Mouse (Mus musculus): ENCODE measurements around the gene Gm28230. TPM values are rescaled to one million over a fixed set of nuclear protein-coding genes. Genes with fewer than 3 reads are reported as not detected.

Gm28230 gene
- polyA plus RNA-seq, 1 experiment: not detected

GRCm38 (mm10) chr2:74707599-74707998 lies 18.9 kb upstream of the Gm28230 start:
- TF ChIP-seq TAL1 (IDR thresholded peaks at IDR 0.05; ENCODE audit: low read length): no peak
- no peak for TF ChIP-seq GATA1 (IDR thresholded peaks at IDR 0.05; ENCODE audit: low read length)
- Histone ChIP-seq H3K36me3 (ENCODE audit: control insufficient read depth) (no peaks in the 10 kb centered on the region), H3K27me3 (ENCODE audit: control insufficient read depth) (peaks cover 100% of the 10 kb centered on the region), H3K4me3 (replicated peaks) (no peak overlapping the region), H3K4me1 (ENCODE audit: control insufficient read depth) (no peaks in the 10 kb centered on the region), H3K9me3 (ENCODE audit: control insufficient read depth, low read length) (no peaks in the 10 kb centered on the region; the same call in 1 of the 2 replicates)

GRCm38 (mm10) chr2:74708676-74709075 lies 17.9 kb upstream of the Gm28230 start:
- Histone ChIP-seq H3K9me3 (ENCODE audit: control insufficient read depth, low read length) (no peaks in the 10 kb centered on the region; the same call in 1 of the 2 replicates), H3K27me3 (ENCODE audit: control insufficient read depth) (peaks cover 100% of the 10 kb centered on the region), H3K4me1 (ENCODE audit: control insufficient read depth) (no peaks in the 10 kb centered on the region), H3K4me3 (replicated peaks) (no peak overlapping the region), H3K36me3 (ENCODE audit: control insufficient read depth) (no peaks in the 10 kb centered on the region)
- TF ChIP-seq GATA1 (IDR thresholded peaks at IDR 0.05; ENCODE audit: low read length) (no peak), TAL1 (IDR thresholded peaks at IDR 0.05; ENCODE audit: low read length) (no peak)

- Histone ChIP-seq H3K27me3 (ENCODE audit: control insufficient read depth) (peaks cover 100% of the 10 kb centered on the region), H3K4me3 (replicated peaks) (no peak overlapping the region), H3K4me1 (ENCODE audit: control insufficient read depth) (no peaks in the 10 kb centered on the region), H3K36me3 (ENCODE audit: control insufficient read depth) (no peaks in the 10 kb centered on the region), H3K9me3 (ENCODE audit: control insufficient read depth, low read length) (no peaks in the 10 kb centered on the region; the same call in 1 of the 2 replicates)
- no peak for TF ChIP-seq GATA1 (IDR thresholded peaks at IDR 0.05; ENCODE audit: low read length)
- no peak for TF ChIP-seq TAL1 (IDR thresholded peaks at IDR 0.05; ENCODE audit: low read length)
These were observed 16.8 kb upstream of the Gm28230 start for GRCm38 (mm10) chr2:74709465-74710419.

- H3K27me3 ChIP-seq (ENCODE audit: control insufficient read depth): peaks cover 100% of the 10 kb centered on the region
- no peak for TF ChIP-seq TAL1 (IDR thresholded peaks at IDR 0.05; ENCODE audit: low read length)
- no peak for TF ChIP-seq GATA1 (IDR thresholded peaks at IDR 0.05; ENCODE audit: low read length)
These were observed 15.5 kb upstream of the Gm28230 start for GRCm38 (mm10) chr2:74710929-74711543.

GRCm38 (mm10) chr2:74711721-74712621 lies 14.6 kb upstream of the Gm28230 start, which contains the start of the genes Hoxd3 and Hoxd4:
Hoxd3 (plus strand) TSS chr2:74711927.
Hoxd4 (plus strand) TSS chr2:74711929.
- H3K36me3 ChIP-seq (ENCODE audit: control insufficient read depth): no peaks in the 10 kb centered on the region
- no peaks in the 10 kb centered on the region for H3K9me3 ChIP-seq (ENCODE audit: control insufficient read depth, low read length)
- peaks cover 98% of the 10 kb centered on the region for H3K27me3 ChIP-seq (ENCODE audit: control insufficient read depth)
- H3K4me1 ChIP-seq (ENCODE audit: control insufficient read depth): peaks cover 1% of the 10 kb centered on the region; the same call in 1 of the 2 replicates
- H3K4me3 ChIP-seq (replicated peaks): no peak within 1 kb of the TSS
- TF ChIP-seq TAL1 (IDR thresholded peaks at IDR 0.05; ENCODE audit: low read length) (no peak), GATA1 (IDR thresholded peaks at IDR 0.05; ENCODE audit: low read length) (no peak)

More at GRCm38 (mm10) chr2:74710929-74711543, 15.5 kb upstream of the Gm28230 start:
- Histone ChIP-seq H3K9me3 (ENCODE audit: control insufficient read depth, low read length) (no peaks in the 10 kb centered on the region), H3K36me3 (ENCODE audit: control insufficient read depth) (no peaks in the 10 kb centered on the region), H3K4me3 (replicated peaks) (no peak overlapping the region), H3K4me1 (ENCODE audit: control insufficient read depth) (peaks cover 1% of the 10 kb centered on the region; the same call in 1 of the 2 replicates)

GRCm38 (mm10) chr2:74713239-74714150 lies 13.0 kb upstream of the Gm28230 start:
- Histone ChIP-seq H3K4me1 (ENCODE audit: control insufficient read depth) (peaks cover 1% of the 10 kb centered on the region; the same call in 1 of the 2 replicates), H3K36me3 (ENCODE audit: control insufficient read depth) (no peaks in the 10 kb centered on the region), H3K9me3 (ENCODE audit: control insufficient read depth, low read length) (no peaks in the 10 kb centered on the region), H3K4me3 (replicated peaks) (no peak overlapping the region), H3K27me3 (ENCODE audit: control insufficient read depth) (peaks cover 93% of the 10 kb centered on the region)
- TF ChIP-seq TAL1 (IDR thresholded peaks at IDR 0.05; ENCODE audit: low read length): no peak
- no peak for TF ChIP-seq GATA1 (IDR thresholded peaks at IDR 0.05; ENCODE audit: low read length)

- Histone ChIP-seq H3K4me3 (replicated peaks) (no peak overlapping the region), H3K4me1 (ENCODE audit: control insufficient read depth) (peaks cover 1% of the 10 kb centered on the region; the same call in 1 of the 2 replicates), H3K27me3 (ENCODE audit: control insufficient read depth) (peaks cover 91% of the 10 kb centered on the region), H3K36me3 (ENCODE audit: control insufficient read depth) (no peaks in the 10 kb centered on the region), H3K9me3 (ENCODE audit: control insufficient read depth, low read length) (no peaks in the 10 kb centered on the region)
- no peak for TF ChIP-seq TAL1 (IDR thresholded peaks at IDR 0.05; ENCODE audit: low read length)
- no peak for TF ChIP-seq GATA1 (IDR thresholded peaks at IDR 0.05; ENCODE audit: low read length)
These were observed 12.3 kb upstream of the Gm28230 start for GRCm38 (mm10) chr2:74714156-74714789.
